Mouse (Mus musculus) cerebellum, adult 18-20 months (tissue): ENCODE results near the gene Ttc28.
A peak's percentile ranks its signal among the peaks of the same experiment; 100 is the strongest.

Source experiments
- DNase-seq, 2 experiments: peaks; one replicate each; pipeline ENCODE4 v3.0.0; 2021

The Ttc28 gene

GRCm38 (mm10) chr5:110889945-110890344 lies 10.3 kb downstream of the Ttc28 start:
- DNase-seq = no peak

GRCm38 (mm10) chr5:110890561-110890960 lies 11.0 kb downstream of the Ttc28 start:
- DNase-seq = no peak

GRCm38 (mm10) chr5:110897114-110897788 lies 17.6 kb downstream of the Ttc28 start:
- DNase-seq = no peak

GRCm38 (mm10) chr5:110898169-110898568 lies 18.6 kb downstream of the Ttc28 start:
- DNase-seq = no peak

- no peak for DNase-seq
These were observed 19.2 kb downstream of the Ttc28 start for GRCm38 (mm10) chr5:110898785-110899184.

- DNase-seq = no peak
These were observed 20.7 kb downstream of the Ttc28 start for GRCm38 (mm10) chr5:110900331-110900730.

GRCm38 (mm10) chr5:110906708-110907107 lies 27.1 kb downstream of the Ttc28 start:
- DNase-seq = no peak

- DNase-seq = no peak
These were observed 29.3 kb downstream of the Ttc28 start for GRCm38 (mm10) chr5:110908879-110909278.

- no peak for DNase-seq
These were observed 30.5 kb downstream of the Ttc28 start for GRCm38 (mm10) chr5:110909955-110910589.

- no peak for DNase-seq
These were observed 35.3 kb downstream of the Ttc28 start for GRCm38 (mm10) chr5:110914859-110915258.

GRCm38 (mm10) chr5:110916241-110916640 lies 36.6 kb downstream of the Ttc28 start:
- peak; percentile 8 to 48 for DNase-seq

- no peak for DNase-seq
These were observed 39.9 kb downstream of the Ttc28 start for GRCm38 (mm10) chr5:110919541-110919940.

GRCm38 (mm10) chr5:110923336-110923735 lies 43.7 kb downstream of the Ttc28 start:
- DNase-seq = no peak

GRCm38 (mm10) chr5:110924636-110925035 lies 45.0 kb downstream of the Ttc28 start:
- DNase-seq = no peak

GRCm38 (mm10) chr5:110925804-110926203 lies 46.2 kb downstream of the Ttc28 start:
- no peak for DNase-seq

- DNase-seq = no peak
These were observed 48.7 kb downstream of the Ttc28 start for GRCm38 (mm10) chr5:110928289-110928688.

GRCm38 (mm10) chr5:110929306-110929705 lies 49.7 kb downstream of the Ttc28 start:
- DNase-seq = no peak

- no peak for DNase-seq
These were observed 57.0 kb downstream of the Ttc28 start for GRCm38 (mm10) chr5:110936606-110937005.

- DNase-seq = no peak
These were observed 64.7 kb downstream of the Ttc28 start for GRCm38 (mm10) chr5:110944326-110944725.

GRCm38 (mm10) chr5:110948476-110949399 lies 69.1 kb downstream of the Ttc28 start:
- no peak for DNase-seq

GRCm38 (mm10) chr5:110949791-110950190 lies 70.2 kb downstream of the Ttc28 start:
- no peak for DNase-seq

- no peak for DNase-seq
These were observed 78.6 kb downstream of the Ttc28 start for GRCm38 (mm10) chr5:110958196-110958595.

- DNase-seq = no peak
These were observed 80.5 kb downstream of the Ttc28 start for GRCm38 (mm10) chr5:110960067-110960466.

GRCm38 (mm10) chr5:110960890-110961289 lies 81.3 kb downstream of the Ttc28 start:
- no peak for DNase-seq
